Mouse (Mus musculus) adipocyte (in vitro differentiated cells): ENCODE results near the gene Tbc1d23.
"Not testable (repeated sequence)": the region's sequence is repeated elsewhere in the genome, so short reads cannot be mapped to it uniquely, and the experiment has no call there.

Source experiments
- DNase-seq: peaks from one replicate; pipeline ENCODE4 v3.0.0-alpha.2; 2016; ENCODE audit warnings: low spot score

Tbc1d23 gene

DNA sequence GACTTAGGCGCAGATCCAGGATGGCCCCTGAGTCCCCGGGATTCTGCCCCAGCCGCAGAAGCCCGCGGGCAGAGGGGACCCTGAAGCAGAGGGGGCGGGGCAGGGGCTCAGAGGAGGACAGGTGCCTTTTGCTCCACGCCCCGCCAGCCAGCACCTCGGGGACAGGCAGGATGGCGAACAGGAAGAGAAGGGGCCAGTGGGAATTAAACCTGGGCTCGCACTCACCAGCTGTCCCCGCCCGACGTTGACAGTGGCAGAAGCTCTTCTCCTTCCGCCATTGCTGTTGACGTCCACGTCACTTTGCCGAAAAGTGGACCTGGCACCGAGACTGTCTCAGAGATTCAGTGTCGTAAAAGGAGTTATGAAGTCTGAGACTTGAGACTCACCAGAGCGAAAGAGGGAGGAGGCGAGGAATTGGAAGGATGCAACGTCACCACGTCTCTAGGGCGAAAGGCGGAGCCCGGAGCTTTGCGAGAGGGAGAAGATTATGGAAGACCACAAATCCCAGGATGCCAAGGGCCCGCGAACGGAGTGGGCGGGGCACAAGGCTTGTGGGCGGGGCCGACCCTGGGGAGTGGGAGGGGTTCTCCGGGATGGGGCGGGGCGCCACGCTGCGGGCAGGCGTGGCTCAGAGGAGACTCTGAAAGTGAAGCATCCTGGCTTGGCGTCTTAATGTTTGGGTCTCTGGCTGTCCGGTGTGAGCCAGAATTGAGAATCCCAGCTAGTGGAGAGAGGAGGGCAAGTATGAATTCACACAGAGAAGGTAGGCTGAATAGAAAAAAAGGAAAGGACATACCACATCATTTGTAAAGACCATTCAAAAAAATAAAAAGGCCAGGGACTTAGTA, at the start of gene Tbc1d23:
Tbc1d23 (minus strand) TSS at position 416 of the 848 bp plus-strand sequence.
- peak; percentile 100 for DNase-seq

DNA sequence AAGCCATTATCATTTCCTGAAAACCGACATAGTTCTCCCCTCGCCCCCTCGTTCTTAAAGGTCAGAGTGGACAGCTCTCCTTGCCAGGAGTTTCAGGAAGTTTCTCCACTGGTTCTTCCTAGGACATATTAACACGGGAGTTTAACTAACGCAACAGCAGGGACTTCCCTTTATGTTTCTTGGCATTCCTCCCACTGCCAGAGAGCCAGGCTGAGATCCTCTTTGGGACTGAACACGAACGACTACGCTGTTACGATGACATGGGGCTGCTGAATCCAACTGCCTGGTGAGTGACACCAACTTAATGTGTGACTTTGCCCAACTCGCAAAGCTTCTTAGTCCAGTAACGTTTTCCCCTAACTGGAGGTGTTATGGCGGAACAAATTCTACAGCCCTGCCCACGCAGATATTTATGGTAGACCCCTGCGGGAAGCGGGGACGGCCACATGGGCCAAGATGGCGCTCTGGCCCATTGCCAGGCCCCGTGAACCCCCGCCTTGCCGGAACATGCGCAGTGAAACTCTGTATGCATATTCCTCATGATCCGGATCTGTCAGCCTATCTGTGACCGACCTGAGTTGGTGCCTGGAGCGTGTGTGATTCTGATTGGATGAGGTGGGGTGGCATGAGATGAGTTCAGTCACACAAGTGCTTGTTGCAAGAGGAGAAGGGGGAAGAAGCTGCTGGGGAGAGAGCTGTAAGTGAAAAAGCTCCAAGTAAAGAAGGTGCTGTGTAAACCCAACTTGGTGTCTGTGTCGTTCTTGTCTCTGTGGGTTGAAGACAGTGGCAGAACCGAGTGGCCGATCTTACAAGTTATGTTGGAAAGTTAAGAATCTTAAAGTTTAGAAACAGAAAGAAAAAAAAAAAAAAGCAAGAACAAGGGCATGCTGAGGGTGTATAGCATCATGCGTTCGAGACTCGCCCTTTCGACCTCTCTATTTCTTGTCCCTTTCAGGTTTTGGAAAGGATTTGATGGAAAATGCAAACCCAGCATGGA, 49.2 kb upstream of the Tbc1d23 start:
- DNase-seq, result peak; percentile 35

DNA sequence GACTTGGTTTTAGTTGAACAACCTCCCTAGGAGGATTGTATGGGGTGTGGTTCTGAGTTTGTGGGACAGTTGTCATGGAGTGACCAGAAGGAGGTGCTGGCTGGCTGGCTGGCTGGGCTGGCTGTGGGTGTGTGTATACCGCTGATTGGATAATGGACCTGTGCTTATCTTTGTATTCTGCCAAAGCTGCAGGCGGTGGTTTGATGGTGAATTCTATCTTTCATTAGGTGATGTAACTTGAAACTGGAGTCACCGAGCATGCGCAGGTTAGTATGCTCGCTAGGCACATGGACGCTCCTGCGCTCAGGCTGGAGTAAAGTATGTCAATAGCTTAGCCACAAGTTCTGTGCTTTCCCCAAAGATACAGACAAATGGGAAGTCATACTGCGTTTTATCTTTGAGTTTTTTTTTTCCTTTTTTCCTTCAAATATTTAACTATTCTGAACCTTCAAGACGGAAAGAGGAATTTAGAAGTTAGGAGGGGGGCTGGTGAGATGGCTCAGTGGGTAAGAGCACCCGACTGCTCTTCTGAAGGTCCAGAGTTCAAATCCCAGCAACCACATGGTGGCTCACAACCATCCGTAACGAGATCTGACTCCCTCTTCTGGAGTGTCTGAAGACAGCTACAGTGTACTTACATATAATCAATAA, 47.8 kb upstream of the Tbc1d23 start:
- DNase-seq, result no peak

DNA sequence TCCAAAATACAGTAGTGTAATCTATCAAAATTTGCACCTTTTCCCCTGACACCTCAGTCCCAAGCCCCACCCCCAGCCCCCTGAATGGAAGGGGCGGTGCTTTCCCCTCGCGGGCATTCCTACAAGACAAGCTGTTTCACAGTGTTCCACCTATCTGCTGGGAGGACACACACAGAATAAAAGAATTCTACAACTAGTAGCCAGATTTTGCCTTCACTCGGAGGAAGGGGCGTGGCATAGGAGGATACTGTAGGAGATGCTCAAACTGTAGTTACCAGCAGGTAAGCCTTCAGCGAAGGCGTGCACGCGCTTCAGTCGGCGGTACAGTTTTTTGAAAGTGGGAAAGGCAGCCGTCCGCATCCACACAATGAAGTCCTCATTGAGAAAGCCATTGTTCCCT, 38.4 kb upstream of the Tbc1d23 start:
- no peak for DNase-seq

DNA sequence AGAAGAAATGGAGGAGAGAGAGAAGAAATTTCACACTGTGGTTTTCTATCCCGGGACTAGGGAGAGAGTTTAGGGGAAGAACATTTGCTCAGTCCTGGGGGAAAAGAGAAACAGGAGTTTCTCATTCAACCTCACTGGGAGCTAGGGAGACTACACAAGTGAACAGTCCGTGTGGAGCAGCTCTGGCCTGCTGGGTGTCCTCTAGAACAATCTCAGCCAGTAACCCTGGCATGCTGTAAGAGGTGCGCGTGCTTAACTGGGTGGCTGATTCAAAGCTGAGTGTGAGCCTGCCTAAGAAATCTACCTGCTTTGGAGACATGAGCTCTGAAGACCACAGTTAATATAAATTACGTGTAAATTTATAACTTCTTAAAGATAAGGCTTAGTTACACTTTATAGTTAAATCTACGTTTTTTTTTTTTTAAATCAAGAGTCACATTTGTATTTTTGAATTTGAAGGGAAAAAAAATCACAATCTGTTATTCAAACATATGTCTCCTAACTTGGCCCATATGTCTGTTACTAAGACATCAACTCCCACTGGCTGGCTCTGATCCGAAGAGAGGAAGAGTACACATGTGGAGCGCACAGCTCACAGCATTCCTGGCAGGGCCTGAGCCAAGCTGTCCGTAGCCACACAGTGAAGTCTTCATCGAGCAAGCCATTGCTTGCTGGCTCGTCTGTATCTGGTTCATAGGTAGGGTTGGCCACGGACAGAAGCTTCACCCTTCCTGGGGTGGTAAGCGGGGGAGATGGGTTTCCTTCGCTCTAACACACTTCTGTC, 36.9 kb upstream of the Tbc1d23 start:
- no peak for DNase-seq

DNA sequence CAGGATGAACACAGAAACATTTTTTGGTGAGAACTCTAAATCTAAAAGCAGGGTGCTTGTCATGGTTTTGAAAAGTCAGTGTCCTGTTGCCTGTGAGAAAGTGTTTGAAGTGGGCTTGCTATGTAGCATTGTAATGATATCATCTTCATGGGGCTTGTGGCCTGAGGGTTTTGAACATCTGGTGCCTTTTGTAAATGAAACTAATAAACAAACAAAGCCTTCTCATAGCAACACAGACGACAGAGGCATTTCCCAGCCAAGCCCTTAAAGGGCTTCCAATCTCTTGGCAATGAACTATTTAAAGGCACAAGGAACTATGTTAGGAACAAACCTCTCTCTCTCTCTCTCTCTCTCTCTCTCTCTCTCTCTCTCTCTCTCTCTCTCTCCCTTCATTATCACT, 35.8 kb upstream of the Tbc1d23 start:
- peak; percentile 60 for DNase-seq

DNA sequence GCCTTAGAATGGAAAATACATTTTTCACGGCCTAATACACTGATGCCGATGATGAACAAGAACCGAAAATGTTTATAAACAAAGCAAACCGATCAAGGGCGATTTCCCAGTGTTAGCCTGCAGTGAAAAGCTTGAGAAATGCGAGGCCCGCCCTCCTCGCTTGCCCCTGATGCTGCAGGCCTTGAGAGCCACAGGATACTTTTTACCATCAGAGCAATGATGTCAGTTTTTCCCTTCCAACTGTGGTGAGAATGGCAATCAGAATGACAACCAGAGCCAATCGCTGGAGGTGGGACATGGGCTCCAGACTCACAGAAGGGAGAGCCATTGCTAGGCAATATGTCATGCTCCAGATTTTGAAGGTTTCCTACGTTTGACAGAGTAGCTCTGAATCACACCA, 28.8 kb upstream of the Tbc1d23 start:
- DNase-seq, result no peak

DNA sequence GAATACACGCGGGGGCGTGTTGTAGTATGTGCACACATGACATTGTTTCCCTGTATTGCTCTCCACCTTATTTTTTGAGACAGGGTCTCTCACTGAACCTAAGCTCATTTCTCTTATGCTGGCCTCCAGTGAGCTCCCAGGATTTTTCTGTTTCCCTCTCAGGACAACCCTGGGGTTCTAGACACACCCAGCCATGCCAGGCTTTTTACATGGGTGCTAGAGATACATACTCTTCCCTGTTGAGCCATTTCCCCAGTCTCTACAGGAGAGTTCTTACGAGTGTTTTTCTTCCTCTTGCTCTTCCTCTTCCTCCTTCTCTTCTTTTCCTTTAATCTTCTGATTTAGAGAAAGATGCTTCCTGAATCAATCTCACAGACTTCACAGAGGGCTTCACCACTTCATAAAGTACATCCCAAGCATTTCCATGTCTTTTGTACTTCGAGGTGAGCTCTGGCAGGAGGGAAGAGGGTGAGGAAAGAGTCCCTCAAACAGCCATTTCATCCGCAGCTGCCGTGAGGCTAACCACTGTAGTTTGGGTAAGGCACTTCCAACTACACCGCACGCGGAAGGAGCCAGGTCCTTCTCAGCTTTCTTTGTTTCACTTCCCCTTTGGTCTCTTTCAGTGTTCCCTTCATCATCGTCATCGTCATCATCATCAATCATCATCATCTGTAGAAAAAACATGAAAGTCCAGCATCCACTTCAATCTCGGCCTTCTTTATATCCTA, 28.2 kb upstream of the Tbc1d23 start:
- DNase-seq, result no peak

DNA sequence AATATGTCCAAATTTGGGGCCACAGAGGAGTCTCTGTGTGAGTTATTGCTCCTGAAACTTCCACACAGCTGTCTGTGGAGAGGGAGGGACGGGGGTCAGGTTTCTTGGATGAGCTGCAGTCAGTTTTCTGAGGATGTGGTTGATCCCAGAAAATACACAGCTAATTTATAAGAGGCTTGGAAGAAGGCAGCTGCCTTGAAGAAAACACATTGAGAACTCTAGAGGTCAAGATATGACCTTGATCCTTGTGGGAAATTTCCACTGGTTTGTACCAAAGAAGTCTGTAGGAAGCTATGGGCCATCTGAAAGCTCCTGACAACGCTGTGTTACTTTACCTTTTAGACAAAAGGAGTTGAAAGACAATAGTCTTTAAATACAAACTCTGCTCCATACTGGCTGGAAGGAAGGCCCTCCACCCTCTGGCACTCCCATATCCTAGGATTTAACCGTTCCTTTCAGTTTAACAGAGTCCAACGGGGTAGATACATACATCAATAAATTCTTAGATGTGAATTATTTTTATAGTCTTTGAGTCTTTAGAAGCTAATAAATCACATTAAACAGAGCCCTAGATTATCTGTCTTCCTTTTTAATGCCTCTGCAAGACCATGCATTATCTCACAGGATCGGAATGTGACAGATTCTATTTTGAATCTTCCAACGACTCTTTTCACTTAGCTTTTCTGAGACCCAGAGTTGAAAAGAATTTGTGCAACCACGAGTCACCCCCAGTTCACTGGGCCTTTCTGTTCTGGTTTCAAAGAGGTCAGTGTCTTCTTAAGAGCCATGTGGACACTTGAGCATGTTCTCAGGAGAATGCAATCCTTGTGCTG, 20.5 kb upstream of the Tbc1d23 start:
- no peak for DNase-seq

DNA sequence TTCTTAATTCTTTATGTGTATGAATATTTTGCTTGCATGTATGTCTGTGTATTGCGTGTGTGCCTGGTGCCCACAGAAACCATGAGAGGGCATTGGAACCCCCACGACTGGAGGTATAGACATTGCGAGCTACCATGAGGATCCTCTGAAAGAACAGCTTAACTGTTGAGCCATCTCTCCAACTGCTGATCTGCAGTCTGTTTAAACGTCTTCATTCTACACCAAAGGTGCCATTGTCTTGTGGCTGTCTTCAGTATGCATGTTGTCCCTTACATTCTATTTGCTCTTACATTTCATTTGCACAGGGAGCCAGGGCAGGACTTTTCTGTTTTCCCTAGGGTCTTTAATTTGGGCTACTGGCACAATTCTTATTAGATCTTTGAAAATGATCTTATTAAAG, 19.7 kb upstream of the Tbc1d23 start:
- no peak for DNase-seq

DNA sequence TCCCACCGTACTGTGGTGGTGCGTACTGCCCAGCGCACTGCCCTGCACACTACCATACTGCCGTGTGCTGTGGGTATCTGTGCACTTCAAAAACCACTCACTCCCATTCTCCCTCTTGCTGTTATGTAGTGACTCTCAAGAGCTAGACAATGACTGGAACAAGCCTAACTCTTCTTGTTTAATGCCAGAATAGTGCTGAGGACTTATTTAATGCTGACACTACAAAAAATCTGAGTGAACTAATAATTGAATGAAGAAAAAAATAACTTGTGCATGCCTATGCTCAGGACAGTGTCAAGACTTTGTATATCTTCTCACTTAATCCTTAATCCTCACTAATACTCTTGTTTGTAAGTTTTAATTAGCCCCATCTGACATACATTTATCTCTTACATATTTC, 16.2 kb upstream of the Tbc1d23 start:
- DNase-seq, result no peak

DNA sequence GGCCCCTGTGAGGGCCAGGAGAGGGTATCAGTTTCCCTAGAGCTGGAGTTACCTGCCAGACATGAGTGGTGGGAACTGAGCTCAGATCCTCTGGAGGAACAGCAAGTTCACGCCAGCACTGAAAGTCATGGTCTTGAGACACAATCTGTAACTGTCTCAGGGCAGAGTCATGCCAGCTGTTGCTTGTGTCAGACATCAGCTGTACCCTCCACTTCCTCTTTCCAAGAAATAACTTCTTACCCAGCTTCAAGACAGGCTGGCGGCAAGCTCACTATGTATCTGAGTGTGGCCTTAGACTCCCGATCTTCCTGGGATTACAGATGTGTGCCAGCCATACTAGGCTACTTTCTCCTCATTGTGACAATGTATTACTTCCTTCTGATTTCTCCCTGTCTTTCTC, 15.3 kb upstream of the Tbc1d23 start:
- DNase-seq, result peak; percentile 25

DNA sequence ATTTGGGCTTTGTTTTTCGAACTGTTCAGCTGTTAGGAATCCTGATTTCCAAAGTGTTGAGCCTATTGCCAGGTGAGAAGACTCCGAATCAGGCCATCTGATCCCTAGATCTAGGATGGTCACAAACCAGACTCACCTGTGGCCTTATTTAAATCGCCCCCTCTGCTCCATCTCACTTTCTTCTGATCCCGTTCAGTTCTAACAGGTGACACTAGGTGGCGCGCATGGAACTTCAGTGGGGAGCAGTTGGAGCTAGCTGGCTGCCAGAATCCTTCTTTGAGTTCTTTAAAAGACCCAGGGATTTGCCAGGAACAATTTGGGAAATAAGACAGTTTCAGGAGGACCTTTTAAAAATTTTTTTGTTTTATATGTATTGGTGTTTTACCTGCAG, 12.5 kb upstream of the Tbc1d23 start:
- peak; percentile 92 for DNase-seq

DNA sequence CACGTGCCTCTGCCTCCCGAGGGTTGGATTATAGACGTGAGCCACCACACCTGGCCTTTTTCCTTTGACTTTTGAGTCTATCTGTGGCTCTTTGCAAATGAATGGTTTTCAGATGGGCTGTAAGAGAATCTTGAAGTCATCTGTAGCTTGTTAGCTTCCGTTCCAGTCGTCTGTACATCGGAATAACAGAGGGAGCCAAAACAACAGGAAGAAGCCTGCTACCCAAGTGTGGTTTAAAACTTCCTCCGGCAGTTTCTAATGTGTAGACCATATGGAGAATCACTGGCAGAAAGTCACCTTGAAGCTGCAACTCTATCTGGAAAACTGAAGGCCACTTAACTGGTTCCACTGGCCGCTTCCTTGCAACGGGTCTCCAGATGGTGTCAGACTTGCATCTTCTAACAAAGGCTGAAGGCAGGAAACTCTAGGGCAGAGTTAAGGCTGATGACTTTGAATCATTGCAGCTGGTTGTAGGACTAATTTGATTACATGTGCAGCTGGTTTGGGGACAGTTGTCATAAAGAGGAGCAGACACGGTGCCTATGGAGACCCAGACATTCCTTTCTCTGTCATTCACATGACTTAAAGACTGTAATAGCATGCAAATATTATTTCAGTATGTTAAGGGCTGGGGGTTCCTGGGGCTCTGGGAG, 12.0 kb upstream of the Tbc1d23 start:
- no peak for DNase-seq

DNA sequence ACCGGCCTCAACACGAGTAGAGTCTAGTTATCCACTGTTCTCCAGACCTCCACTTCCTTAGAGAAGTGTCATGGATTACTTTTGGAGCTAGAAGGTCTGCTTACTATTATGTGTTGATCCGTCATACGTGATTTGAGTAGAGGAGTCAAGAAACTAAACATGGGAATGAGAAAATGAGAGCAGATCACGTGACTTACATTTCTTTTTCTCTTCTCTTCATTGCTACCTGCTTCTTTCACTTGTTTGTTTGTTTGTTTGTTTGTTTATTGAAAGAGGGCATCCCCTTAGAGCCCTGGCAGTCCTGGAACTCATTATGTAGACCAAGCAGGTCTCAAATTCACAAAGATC, 11.5 kb upstream of the Tbc1d23 start:
- DNase-seq, result no peak

DNA sequence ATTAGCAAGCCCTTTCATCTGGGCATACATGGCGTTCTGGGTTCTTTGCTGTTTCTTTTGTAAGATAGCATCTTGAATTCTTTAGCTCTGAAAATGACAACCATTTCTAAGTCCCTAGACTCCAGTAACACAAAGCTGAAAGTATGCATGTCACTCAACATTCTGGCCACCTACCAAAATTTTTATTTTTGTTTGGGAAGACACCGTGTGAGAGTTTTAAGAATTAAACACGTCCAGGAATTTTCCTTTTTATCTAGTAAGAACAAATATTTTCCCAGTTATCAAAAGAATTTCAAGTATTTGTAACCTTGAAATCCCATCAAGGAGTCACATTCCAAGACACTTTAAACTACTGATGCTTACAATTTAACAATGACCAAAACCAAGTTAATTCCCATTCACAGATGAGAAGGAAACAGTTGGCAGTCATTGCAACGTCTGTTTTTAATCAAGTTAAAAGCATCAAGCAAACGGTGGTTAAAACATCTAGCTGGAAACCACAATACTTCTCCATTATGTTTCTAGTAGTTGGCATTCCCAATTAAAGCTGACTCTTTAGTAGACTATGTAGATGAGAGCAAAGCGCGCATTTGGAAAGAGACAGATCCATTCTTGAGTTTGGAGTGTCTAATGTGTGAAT, 4.7 kb upstream of the Tbc1d23 start:
- DNase-seq, result no peak

DNA sequence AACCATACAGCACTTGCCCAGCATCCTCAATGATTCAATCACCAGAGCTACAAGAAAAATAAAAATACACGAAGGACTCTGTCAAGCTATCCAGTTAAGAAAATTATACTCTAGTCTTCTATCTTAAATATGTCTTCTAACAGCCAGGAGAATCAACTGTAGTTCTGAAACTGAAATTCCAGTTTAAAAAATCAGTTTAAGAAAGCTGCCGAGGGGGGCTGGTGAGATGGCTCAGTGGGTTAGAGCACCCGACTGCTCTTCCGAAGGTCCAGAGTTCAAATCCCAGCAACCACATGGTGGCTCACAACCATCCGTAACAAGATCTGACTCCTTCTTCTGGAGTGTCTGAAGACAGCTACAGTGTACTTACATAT, 620 bp upstream of the Tbc1d23 start:
- not testable (repeated sequence) for DNase-seq

DNA sequence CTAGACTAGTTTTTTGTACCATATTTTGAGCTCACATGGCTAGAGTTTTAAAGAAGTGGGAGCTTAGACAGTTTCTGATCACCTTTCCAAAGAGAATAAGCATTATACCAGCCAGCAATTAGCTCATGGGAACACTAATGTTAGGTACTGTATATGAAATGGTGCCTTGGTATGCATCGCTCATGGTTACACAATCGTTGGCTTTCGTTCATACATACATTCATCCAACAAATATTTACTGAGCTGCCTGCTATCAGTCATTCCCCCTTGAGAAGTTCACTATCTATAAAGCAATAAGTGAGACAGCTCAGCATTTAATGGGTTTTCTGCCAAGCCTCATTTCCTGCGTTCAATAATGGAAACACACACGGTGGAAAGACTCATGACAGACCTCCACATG, 4.9 kb downstream of the Tbc1d23 start:
- DNase-seq, result no peak

DNA sequence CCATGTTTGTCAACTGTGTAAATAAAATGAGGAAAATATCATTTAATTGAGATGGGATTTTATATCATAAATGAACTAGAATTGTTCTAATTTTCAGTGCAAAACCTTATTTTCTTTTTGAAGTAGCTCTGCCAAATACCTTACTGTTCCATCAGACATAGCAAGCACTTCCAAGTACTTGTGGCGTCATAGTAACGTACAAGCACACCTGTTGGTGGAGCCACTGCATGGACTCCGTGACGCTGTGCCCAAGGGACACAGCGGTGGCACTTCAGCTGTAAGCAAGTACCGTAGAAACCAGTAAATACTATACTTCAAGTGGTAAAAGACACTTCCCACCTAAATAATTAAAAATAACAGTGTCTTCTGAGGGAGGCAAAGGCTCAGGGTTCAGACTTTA, 10.9 kb downstream of the Tbc1d23 start:
- DNase-seq, result no peak
